Mouse (Mus musculus) colon, adult 2 months (tissue): ENCODE data around the gene S100a8. TPM values are rescaled to one million over a fixed set of nuclear protein-coding genes. Genes with fewer than 3 reads are reported as not detected.

Source experiments
- polyA plus RNA-seq: library from polyadenylated mRNA; depleted of rRNA; stranded (reverse); fragments of >200 nt; gene quantifications from 2 replicates; pipeline ENCODE4 v1.2.3, GENCODE M21; 2012; rRNA removed

S100a8 gene
- not detected in 2 replicates for polyA plus RNA-seq

DNA sequence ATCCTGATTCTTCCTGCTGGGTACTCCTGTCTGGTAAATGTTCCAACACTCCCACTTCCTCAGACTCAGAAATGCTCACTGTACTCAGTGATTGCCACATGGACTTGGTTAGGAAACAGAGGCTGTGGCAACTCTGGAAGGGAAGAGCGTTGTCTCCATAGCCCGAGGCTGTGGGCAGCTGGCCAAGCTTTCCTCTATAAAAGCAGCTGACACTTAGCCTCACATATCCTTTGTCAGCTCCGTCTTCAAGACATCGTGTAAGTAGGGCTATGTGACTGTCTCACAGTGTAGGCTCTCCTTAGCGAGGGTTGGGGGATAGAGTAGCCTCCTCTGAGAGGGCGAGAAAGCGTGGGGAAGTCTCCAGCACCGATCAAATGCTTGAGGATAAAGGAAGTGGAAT, at the start of gene S100a8:
TSS of gene S100a8 (plus strand) at position 133 of the 400 bp plus-strand sequence.

DNA sequence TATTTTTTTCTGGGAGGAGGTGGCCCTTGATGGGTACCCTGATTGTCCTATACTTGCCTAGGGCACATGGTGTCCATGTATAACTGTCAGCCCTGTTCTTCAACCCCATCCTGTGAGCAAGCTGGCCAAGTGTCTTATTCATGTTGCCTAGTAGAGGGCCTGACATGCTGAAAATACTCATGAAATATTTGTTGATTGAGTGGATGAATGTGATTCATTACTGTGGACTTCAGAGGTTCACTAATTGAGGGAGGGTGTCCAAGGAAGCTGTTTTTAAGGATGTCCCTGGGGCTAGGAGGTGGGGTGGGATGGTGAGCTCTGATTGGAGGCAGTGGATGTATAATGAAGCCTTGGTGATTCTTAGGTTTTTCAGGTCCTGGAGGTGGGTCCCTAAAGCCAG, 15.1 kb upstream of the S100a8 start, which contains the start of gene S100a7a:
TSS of gene S100a7a (plus strand) at position 301 of the 400 bp plus-strand sequence.

DNA sequence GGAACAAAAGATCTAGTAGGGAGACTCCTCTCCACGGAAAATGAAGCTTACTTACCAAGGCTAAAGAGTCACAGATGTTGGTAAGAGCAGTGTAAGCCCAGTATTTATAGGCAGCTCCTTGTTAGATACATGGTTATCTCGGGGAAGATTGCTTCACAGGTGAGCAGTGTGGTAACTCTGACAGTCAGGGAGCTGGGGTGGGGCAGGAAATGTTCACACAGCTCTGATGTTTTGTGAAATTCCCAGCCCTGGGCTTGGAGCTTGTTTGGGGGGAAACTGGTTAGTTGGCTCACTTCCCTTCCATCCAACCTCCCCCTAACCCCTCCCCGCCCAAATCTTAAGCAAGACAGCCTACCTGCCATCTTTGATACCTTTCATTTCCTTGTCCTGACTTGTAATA, 26.8 kb downstream of the S100a8 start, which contains the start of gene S100a9:
TSS of gene S100a9 (minus strand) at position 109 of the 400 bp plus-strand sequence.

Other genes starting within 250 kb of the S100a8 start
- 24.1 and 28.2 TPM in 2 replicates for gene Ints3, start 235.4 kb upstream of the S100a8 start, polyA plus RNA-seq
- gene Npr1, start 203.1 kb upstream of the S100a8 start, polyA plus RNA-seq = 7.2 and 7.4 TPM in 2 replicates
- 10.1 and 10.5 TPM in 2 replicates for gene Ilf2, start 192.9 kb upstream of the S100a8 start, polyA plus RNA-seq
- gene Snapin, start 177.9 kb upstream of the S100a8 start, polyA plus RNA-seq = 14.8 and 15.0 TPM in 2 replicates
- gene Chtop, start 159.5 kb upstream of the S100a8 start, polyA plus RNA-seq = 29.8 and 34.1 TPM in 2 replicates
- gene S100a1, start 154.6 kb upstream of the S100a8 start, polyA plus RNA-seq = 199 and 230 TPM in 2 replicates
- 61.5 and 65.1 TPM in 2 replicates for gene S100a13, start 154.5 kb upstream of the S100a8 start, polyA plus RNA-seq
- gene S100a14, start 142.1 kb upstream of the S100a8 start, polyA plus RNA-seq = 29.0 and 52.1 TPM in 2 replicates
- 267 and 284 TPM in 2 replicates for gene S100a16, start 131.7 kb upstream of the S100a8 start, polyA plus RNA-seq
- 0.41 and 0.50 TPM in 2 replicates for gene S100a3, start 108.4 kb upstream of the S100a8 start, polyA plus RNA-seq
- gene S100a2, start 78.7 kb upstream of the S100a8 start, polyA plus RNA-seq = not detected in 2 replicates
- not detected in 2 replicates for gene Gm42674, start 67.1 kb upstream of the S100a8 start, polyA plus RNA-seq
- 10.2 and 12.3 TPM in 2 replicates for gene S100a4, start 65.2 kb upstream of the S100a8 start, polyA plus RNA-seq
- gene S100a5, start 60.5 kb upstream of the S100a8 start, polyA plus RNA-seq = not detected in 2 replicates
- gene S100a6, start 56.1 kb upstream of the S100a8 start, polyA plus RNA-seq = 1,904 and 2,022 TPM in 2 replicates
- gene S100a7a, start 15.0 kb upstream of the S100a8 start, polyA plus RNA-seq = 0.54 and 0.59 TPM in 2 replicates
- gene S100a9, start 26.7 kb downstream of the S100a8 start, polyA plus RNA-seq = 0.49 TPM in 1 of 2 replicates, not detected in the other
- not detected in 2 replicates for gene Pglyrp4, start 57.9 kb downstream of the S100a8 start, polyA plus RNA-seq
- gene Gm5849, start 108.9 kb downstream of the S100a8 start, polyA plus RNA-seq = not detected in 2 replicates